Mouse (Mus musculus): ENCODE measurements around the gene Ccz1. TPM values are rescaled to one million over a fixed set of nuclear protein-coding genes. Genes with fewer than 3 reads are reported as not detected.
A peak's percentile ranks its signal among the peaks of the same experiment; 100 is the strongest.
"Not testable (repeated sequence)": the region's sequence is repeated elsewhere in the genome, so short reads cannot be mapped to it uniquely, and the experiment has no call there.

The Ccz1 gene
- polyA plus RNA-seq, 1 experiment = 37.4 TPM

GRCm38 (mm10) chr5:144039156-144039675, 24.5 kb upstream of the Ccz1 start:
- TF ChIP-seq POLR2A (IDR thresholded peaks at IDR 0.05; ENCODE audit: extremely low read depth, insufficient read depth, low read length) (no peak), CTCF (IDR thresholded peaks at IDR 0.05; ENCODE audit: extremely low read depth, insufficient read depth, low read length) (no peak)
- Histone ChIP-seq H3K4me1 (ENCODE audit: control insufficient read depth, insufficient read depth, low read length) (no peaks in the 10 kb centered on the region), H3K4me3 (ENCODE audit: insufficient read depth, low read length) (no peak overlapping the region), H3K27ac (ENCODE audit: insufficient read depth, low read length) (no peak overlapping the region)

GRCm38 (mm10) chr5:144036952-144037351, 22.3 kb upstream of the Ccz1 start:
- no peak overlapping the region for H3K27ac ChIP-seq (ENCODE audit: insufficient read depth, low read length)
- no peak for TF ChIP-seq CTCF (IDR thresholded peaks at IDR 0.05; ENCODE audit: extremely low read depth, insufficient read depth, low read length)
- TF ChIP-seq POLR2A (IDR thresholded peaks at IDR 0.05; ENCODE audit: extremely low read depth, insufficient read depth, low read length) = 0 out of 2 replicates have a peak, but pooled peaks have one; percentile 26
- peak overlapping the region; percentile 34 for H3K4me3 ChIP-seq (ENCODE audit: insufficient read depth, low read length)
- peaks cover 1% of the 10 kb centered on the region for H3K4me1 ChIP-seq (ENCODE audit: control insufficient read depth, insufficient read depth, low read length)

- Histone ChIP-seq H3K27ac (ENCODE audit: insufficient read depth, low read length) (no peak overlapping the region), H3K4me1 (ENCODE audit: control insufficient read depth, insufficient read depth, low read length) (peaks cover 1% of the 10 kb centered on the region), H3K4me3 (ENCODE audit: insufficient read depth, low read length) (no peak overlapping the region)
- TF ChIP-seq CTCF (IDR thresholded peaks at IDR 0.05; ENCODE audit: extremely low read depth, insufficient read depth, low read length) = no peak
- TF ChIP-seq POLR2A (IDR thresholded peaks at IDR 0.05; ENCODE audit: extremely low read depth, insufficient read depth, low read length) = no peak
Measured at GRCm38 (mm10) chr5:144034567-144034966, 19.9 kb upstream of the Ccz1 start.

GRCm38 (mm10) chr5:144032491-144032890, 17.8 kb upstream of the Ccz1 start:
- peaks cover 1% of the 10 kb centered on the region for H3K4me1 ChIP-seq (ENCODE audit: control insufficient read depth, insufficient read depth, low read length)
- no peak overlapping the region for H3K27ac ChIP-seq (ENCODE audit: insufficient read depth, low read length)
- no peak overlapping the region for H3K4me3 ChIP-seq (ENCODE audit: insufficient read depth, low read length)
- TF ChIP-seq CTCF (IDR thresholded peaks at IDR 0.05; ENCODE audit: extremely low read depth, insufficient read depth, low read length) (no peak), POLR2A (IDR thresholded peaks at IDR 0.05; ENCODE audit: extremely low read depth, insufficient read depth, low read length) (no peak)

- H3K4me1 ChIP-seq (ENCODE audit: control insufficient read depth, insufficient read depth, low read length) = no peaks in the 10 kb centered on the region
- H3K27ac ChIP-seq (ENCODE audit: insufficient read depth, low read length) = no peak within 1 kb of the TSS
- TF ChIP-seq CTCF (IDR thresholded peaks at IDR 0.05; ENCODE audit: extremely low read depth, insufficient read depth, low read length) = no peak
- TF ChIP-seq POLR2A (IDR thresholded peaks at IDR 0.05; ENCODE audit: extremely low read depth, insufficient read depth, low read length) = no peak
- H3K4me3 ChIP-seq (ENCODE audit: insufficient read depth, low read length) = no peak within 1 kb of the TSS
Measured at GRCm38 (mm10) chr5:144026620-144027263, 12.1 kb upstream of the Ccz1 start, which contains the start of gene Ocm. Gene Ocm, minus strand, starts transcription at chr5:144026670.

- Histone ChIP-seq H3K27ac (ENCODE audit: insufficient read depth, low read length) (no peak overlapping the region), H3K4me3 (ENCODE audit: insufficient read depth, low read length) (no peak overlapping the region), H3K4me1 (ENCODE audit: control insufficient read depth, insufficient read depth, low read length) (no peaks in the 10 kb centered on the region; the same call in 1 of the 2 replicates)
- TF ChIP-seq CTCF (IDR thresholded peaks at IDR 0.05; ENCODE audit: extremely low read depth, insufficient read depth, low read length) (no peak), POLR2A (IDR thresholded peaks at IDR 0.05; ENCODE audit: extremely low read depth, insufficient read depth, low read length) (no peak)
Measured at GRCm38 (mm10) chr5:144015845-144016244, 1.2 kb upstream of the Ccz1 start.

- TF ChIP-seq CTCF (IDR thresholded peaks at IDR 0.05; ENCODE audit: extremely low read depth, insufficient read depth, low read length) = no peak
- no peak for TF ChIP-seq POLR2A (IDR thresholded peaks at IDR 0.05; ENCODE audit: extremely low read depth, insufficient read depth, low read length)
- no peaks in the 10 kb centered on the region; the same call in 1 of the 2 replicates for H3K4me1 ChIP-seq (ENCODE audit: control insufficient read depth, insufficient read depth, low read length)
- no peak overlapping the region for H3K27ac ChIP-seq (ENCODE audit: insufficient read depth, low read length)
- peak overlapping the region; percentile 85 for H3K4me3 ChIP-seq (ENCODE audit: insufficient read depth, low read length)
Measured at GRCm38 (mm10) chr5:144015312-144015650, 604 bp upstream of the Ccz1 start.

- peak overlapping the region; percentile 85; the same call in 1 of the 2 replicates for H3K4me3 ChIP-seq (ENCODE audit: insufficient read depth, low read length)
- not testable (repeated sequence) for H3K4me1 ChIP-seq (ENCODE audit: control insufficient read depth, insufficient read depth, low read length); H3K27ac ChIP-seq (ENCODE audit: insufficient read depth, low read length)
Measured at GRCm38 (mm10) chr5:144013366-144014134, 1.1 kb downstream of the Ccz1 start.

GRCm38 (mm10) chr5:144002461-144003192, 12.1 kb downstream of the Ccz1 start:
- no peak for TF ChIP-seq CTCF (IDR thresholded peaks at IDR 0.05; ENCODE audit: extremely low read depth, insufficient read depth, low read length)
- no peak for TF ChIP-seq POLR2A (IDR thresholded peaks at IDR 0.05; ENCODE audit: extremely low read depth, insufficient read depth, low read length)
- Histone ChIP-seq H3K27ac (ENCODE audit: insufficient read depth, low read length) (no peak overlapping the region), H3K4me1 (ENCODE audit: control insufficient read depth, insufficient read depth, low read length) (no peaks in the 10 kb centered on the region), H3K4me3 (ENCODE audit: insufficient read depth, low read length) (no peak overlapping the region)
